ENCODE assay signal across 31 mouse cellular contexts in the genomic region with DNA sequence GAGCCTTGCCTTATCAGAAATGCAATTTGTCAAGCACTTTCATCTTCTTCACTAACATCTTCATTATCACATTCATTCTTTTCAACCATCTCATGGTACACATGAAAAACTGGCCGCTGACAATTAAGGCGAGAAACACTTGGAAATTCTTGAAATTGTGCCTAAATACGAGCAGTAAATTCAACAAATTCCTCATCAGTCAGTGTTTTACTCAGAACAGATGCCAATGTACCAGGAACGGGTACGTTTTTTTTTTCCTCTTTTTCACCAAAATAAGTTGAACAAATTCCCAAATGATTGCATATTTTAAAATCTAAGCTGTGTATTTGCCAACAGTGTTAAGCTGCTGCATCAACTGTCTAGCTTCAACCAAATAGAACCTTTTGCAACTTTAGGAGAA. TPM values are rescaled to one million over a fixed set of nuclear protein-coding genes. Genes with fewer than 3 reads are reported as not detected.
"Had no signal": no experiment of that assay in that cellular context is flagged by ENCODE, and none has a peak within 500 bp of the region (broad histone marks: within the 10 kb centered on the region; RNA-seq: fewer than 3 reads in every experiment).

No protein-coding gene starts in this region.

- H3K4me3 ChIP-seq: limb, embryonic 10.5 days; limb, embryonic 12.5 days; limb, embryonic 13.5 days; limb, embryonic 15.5 days; liver, embryonic 12.5 days; liver, embryonic 13.5 days; liver, embryonic 15.5 days; lung, embryonic 15.5 days; megakaryocyte, embryonic 14.5 days; midbrain, embryonic 10.5 days; midbrain, embryonic 12.5 days; midbrain, embryonic 13.5 days; midbrain, embryonic 15.5 days; myocyte had no signal

- H3K27ac ChIP-seq: limb, embryonic 10.5 days; limb, embryonic 12.5 days; limb, embryonic 13.5 days; limb, embryonic 15.5 days; liver, embryonic 12.5 days; liver, embryonic 13.5 days; liver, embryonic 14.5 days; liver, embryonic 15.5 days; lung, embryonic 15.5 days; macrophage; midbrain, embryonic 10.5 days; midbrain, embryonic 12.5 days; midbrain, embryonic 13.5 days; midbrain, embryonic 15.5 days had no signal

- DNase-seq: left cerebral cortex, postnatal 4 days; liver; liver, embryonic 13.5 days; liver, postnatal 0 days; lung, adult 18-20 months; lung, adult 2 months; lung, embryonic 14.5 days; lung, postnatal 10 days; lung, postnatal 14 days; lung, postnatal 36 days; lung, postnatal 4 days; midbrain, embryonic 14.5 days had no signal

RNA-seq across cellular contexts. Expression of a gene that starts 6.2 kb away (rescaled TPM):
- total RNA-seq: megakaryocyte progenitor cell, adult 5-6 weeks; megakaryocyte, adult 5-6 weeks; megakaryocyte-erythroid progenitor cell, adult 5-6 weeks; monocyte, adult 5-6 weeks had no signal
